Mouse (Mus musculus) stomach, postnatal 0 days (tissue): Measurements from ENCODE around the gene Rufy1.

Experiments used
- CTCF ChIP-seq: IDR thresholded peaks from 2 replicates; pipeline ENCODE4 v1.5.1; 2016; ENCODE audit warnings: antibody characterized with exemption, low read depth, mild to moderate bottlenecking, moderate library complexity
- EP300 ChIP-seq: optimal IDR thresholded peaks from 2 replicates; pipeline ENCODE3; 2016; ENCODE audit warnings: antibody characterized with exemption

DNA sequence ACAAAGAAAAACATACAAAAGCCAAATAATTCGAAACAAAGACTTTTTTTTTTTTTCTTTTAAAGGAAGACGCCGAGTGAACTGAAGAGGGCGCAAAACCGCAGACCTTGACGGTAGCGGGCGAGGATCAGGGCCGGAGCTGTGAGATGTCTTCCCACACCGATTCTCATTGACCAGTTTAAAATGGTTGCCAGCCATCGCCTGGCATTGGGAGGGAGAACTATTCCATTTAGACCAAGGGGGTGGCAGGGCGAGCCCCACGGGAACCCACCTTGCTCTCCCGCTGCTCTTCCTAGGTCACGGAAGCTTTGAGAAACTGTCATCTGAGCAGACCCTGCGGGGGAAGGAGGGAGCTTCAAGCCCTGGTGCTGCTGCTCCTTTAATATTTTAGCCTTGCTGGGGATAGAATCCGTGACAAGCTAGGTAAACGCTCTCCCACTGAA, 59.5 kb downstream of the Rufy1 start:
- TF ChIP-seq CTCF = peak; percentile 72
- TF ChIP-seq EP300 = no peak
